Mouse (Mus musculus): Measurements from ENCODE around the gene Chmp3.
A peak's percentile ranks its signal among the peaks of the same experiment; 100 is the strongest.

Gene Chmp3

DNA sequence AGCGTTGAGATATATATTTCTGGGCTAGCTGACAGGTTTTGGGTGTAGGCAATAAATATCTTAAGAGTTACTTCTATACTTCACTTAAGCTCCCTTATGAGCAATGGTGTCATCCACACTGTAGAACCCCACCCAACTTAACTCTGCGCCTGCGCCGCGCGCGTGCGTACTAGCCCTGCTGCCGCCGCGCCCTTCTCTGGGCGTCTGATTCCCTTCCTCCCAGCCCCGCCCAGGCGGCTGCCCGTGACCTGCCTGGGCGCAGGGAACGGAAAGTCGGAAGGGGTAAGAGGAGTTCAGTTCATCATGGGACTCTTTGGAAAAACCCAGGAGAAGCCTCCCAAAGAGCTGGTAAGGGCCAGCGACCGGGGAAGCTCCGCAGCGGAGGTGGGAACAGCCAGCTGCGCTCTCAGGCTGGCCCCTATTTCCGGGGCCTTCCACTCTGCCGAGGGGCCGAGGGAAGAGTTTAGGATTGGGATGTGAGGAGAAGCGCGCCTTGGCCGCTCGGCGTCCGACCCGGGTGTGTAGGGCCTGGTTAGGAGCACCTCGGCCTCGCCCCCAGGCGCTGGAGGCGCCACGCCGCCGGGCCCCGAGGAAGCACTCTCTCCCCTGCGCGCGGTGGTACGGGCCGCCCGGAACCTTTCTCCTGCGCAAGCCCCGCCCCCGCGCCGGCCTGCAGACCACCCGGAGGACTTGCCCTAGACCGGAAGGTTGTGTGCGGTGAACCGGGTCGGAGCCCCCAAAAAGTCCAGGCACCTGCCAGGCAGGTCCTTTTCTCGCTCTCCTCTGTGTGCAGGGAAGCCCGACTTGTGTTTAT is at the start of gene Chmp3:
TSS of gene Chmp3 (plus strand) at position 112 of the 814 bp plus-strand sequence.
- DNase-seq: peak; percentile 95

DNA sequence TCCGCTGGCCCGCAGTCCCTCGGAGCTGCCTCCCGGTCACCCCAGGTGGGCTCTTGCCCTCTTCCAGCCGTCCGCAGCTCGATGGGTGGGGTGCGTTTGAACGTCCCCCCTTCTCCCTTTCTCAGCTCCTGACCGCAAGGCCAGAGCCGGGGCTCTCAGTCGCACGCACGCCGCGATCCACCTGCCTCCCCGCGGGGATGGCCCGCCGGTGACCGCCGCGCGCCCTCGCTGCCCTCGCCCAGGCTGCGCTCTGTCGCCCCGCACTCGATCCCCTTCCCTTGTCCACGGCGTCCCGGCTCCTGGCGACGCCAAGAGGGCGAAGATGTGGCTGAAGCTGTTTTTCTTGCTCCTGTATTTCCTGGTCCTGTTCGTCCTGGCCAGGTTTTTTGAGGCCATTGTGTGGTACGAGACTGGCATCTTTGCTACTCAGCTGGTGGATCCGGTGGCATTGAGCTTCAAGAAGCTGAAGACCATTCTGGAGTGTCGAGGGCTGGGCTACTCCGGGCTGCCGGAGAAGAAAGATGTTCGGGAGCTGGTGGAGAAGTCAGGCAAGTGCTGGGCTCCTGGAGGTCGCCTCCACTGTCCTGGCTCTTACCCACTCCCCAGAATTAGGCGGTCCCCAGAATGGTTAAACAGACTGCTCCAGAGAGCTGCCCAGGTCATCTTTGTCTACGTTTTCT is 49.1 kb upstream of the Chmp3 start:
- DNase-seq: peak; percentile 50

DNA sequence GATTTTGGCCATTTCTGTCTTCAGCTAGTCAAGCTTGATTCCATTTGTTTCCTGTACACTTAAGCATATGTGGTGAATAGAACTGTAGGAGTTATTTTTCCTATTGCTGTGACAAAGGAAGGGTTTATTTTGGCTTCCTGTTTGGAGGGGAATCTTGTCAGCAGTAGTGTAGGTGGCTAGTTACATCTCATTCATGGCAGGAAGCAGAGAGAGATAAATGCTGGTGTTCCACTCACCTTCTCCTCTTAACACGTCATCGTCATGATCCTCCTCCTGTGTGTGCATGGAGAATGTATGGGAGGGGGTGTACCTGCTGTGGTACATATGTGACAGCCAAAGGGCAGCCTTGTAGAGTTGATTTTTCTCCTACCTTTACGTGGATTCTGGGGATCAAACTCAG is 43.0 kb upstream of the Chmp3 start:
- no peak for DNase-seq

GRCm38 (mm10) chr6:71503001-71503400 is 40.6 kb upstream of the Chmp3 start:
- DNase-seq: no peak

- DNase-seq: no peak
These were observed 39.9 kb upstream of the Chmp3 start for GRCm38 (mm10) chr6:71503670-71504069.

GRCm38 (mm10) chr6:71504091-71504490 is 39.5 kb upstream of the Chmp3 start:
- no peak for DNase-seq

DNA sequence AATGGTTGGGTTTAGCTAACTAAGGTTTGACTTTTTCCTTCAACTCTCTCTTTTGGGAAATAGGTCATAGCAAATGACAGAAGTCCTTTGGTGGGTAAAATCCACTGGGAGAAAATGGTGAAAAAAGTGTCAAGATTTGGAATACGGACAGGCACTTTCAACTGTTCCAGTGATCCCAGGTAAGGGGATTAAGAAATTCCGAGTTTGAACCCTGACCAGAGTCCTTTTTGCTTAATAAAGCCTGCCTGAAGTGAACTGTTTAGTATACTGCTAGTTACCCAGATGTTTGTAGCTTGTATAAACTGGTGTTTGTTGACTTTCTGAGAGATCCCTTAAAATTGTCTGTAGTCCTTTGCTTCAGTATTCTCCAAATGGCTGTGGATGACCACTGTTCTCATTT is 37.9 kb upstream of the Chmp3 start:
- DNase-seq: no peak

- no peak for DNase-seq
These were observed 24.1 kb upstream of the Chmp3 start for GRCm38 (mm10) chr6:71519476-71519875.

GRCm38 (mm10) chr6:71525556-71525955 is 18.0 kb upstream of the Chmp3 start:
- DNase-seq: no peak

GRCm38 (mm10) chr6:71527056-71527455 is 16.5 kb upstream of the Chmp3 start:
- no peak for DNase-seq

GRCm38 (mm10) chr6:71527826-71528225 is 15.8 kb upstream of the Chmp3 start:
- DNase-seq: no peak

DNA sequence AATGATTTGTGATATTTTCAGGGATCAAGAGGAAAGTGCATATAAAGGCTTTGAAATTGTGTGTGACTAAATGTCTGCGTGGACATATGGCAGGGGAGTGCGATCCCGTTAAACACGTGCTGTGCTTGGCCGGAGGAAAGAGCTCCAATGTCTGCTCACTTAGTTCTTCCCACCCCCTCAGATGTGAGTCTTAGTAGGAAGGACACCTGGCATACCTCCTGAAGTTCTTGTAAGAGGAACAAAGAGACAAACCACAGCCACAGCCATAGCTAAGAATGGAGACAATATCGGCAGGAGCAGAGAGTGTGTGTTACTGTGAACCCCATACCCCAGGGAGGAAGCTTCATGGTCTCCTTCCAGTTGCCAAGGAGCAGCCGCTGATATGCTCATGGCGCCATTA is 13.4 kb upstream of the Chmp3 start:
- DNase-seq: no peak

DNA sequence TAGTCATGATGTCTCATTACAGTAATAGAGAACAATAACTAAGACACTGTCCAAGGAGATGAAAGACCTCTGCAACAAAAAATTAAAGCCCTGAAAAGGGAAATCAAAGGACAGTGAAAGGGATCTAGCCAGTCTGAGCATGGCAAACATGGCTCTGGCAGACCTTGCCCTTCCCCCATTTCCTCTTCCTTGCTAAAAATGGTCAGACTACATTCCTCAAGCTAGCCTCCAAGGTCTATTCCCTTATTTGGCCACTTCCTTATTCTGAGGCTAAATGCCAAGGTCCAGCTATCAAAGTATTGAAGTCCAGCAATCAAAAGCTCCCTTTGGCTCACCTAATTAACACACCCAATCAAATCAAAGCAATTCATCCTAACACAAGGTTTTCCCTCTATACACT is 6.3 kb upstream of the Chmp3 start:
- no peak for DNase-seq

- no peak for DNase-seq
These were observed 11.9 kb downstream of the Chmp3 start for GRCm38 (mm10) chr6:71555507-71555951.

GRCm38 (mm10) chr6:71556826-71557225 is 13.2 kb downstream of the Chmp3 start:
- no peak for DNase-seq

DNA sequence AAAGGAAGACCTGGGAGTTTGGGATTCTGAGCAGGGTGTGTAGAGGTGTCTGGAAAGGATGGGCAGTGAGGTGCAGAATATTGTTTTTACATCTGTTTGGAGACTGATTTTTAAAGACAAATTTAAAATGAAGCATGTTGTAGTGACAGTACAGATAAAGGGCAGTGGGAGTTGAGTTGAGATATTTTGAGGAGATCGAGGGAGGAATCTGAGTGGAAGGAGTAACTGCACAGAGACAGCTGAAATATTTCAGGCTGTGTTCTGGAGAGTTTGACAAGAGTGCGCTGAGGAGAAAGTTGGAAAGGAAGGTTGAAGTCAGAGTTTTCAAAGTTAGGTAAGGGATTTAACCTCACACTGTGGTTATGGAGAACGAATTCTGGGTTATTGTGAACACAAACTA is 25.0 kb downstream of the Chmp3 start:
- DNase-seq: no peak

DNA sequence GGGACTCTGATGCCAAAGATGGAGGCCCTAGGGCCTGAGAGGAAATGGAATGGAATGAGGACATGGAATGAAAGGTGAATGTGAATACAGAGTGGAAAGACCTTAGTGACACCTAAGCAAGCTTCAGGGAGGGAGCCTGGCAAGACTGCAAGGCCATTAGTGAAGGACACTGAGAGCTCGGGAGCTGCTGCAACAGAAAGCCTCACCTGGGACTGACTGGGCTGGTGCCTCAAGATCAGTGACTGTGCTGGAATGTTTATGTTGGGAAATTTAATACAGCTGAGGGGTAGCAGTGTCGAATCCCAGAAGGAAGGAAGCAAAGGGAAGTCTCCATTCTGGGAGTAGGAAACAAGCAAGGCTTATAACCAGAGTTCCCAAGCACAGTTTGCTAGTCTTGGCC is 25.4 kb downstream of the Chmp3 start:
- DNase-seq: no peak

- no peak for DNase-seq
These were observed 31.8 kb downstream of the Chmp3 start for GRCm38 (mm10) chr6:71575359-71575758.

GRCm38 (mm10) chr6:71579478-71579877 is 35.9 kb downstream of the Chmp3 start:
- no peak for DNase-seq

GRCm38 (mm10) chr6:71583198-71583597 is 39.6 kb downstream of the Chmp3 start:
- DNase-seq: no peak

DNA sequence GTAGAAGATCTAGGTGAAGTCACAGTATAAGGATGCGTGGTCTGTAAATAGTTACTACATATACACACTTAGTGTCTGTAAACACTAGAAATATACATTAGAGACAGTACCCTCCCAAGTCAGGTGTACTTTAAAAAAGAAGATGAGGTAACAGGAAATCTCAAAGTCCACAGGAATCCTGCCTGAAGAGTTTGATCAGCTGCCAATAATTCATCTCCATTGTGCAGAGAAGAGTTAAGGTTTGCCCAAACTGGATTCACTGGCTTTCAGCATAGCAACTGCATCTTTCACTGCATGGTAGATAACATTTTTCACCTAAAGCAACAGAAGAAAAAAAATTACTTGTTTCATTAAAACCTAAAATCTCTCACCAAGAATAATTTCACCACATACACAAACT is 45.8 kb downstream of the Chmp3 start:
- no peak for DNase-seq

- DNase-seq: no peak
These were observed 46.6 kb downstream of the Chmp3 start for GRCm38 (mm10) chr6:71590154-71590553.

- no peak for DNase-seq
These were observed 64.2 kb downstream of the Chmp3 start for GRCm38 (mm10) chr6:71607756-71608155.

- no peak for DNase-seq
These were observed 65.4 kb downstream of the Chmp3 start for GRCm38 (mm10) chr6:71608994-71609393.
